Mouse (Mus musculus) retina, adult 2 months (tissue): Measurements from ENCODE around the gene Nt5e.

Source experiments
- DNase-seq: peaks from one replicate; pipeline ENCODE4 v3.0.0-alpha.2; 2012; ENCODE audit warnings: low read depth, low spot score

The Nt5e gene

DNA sequence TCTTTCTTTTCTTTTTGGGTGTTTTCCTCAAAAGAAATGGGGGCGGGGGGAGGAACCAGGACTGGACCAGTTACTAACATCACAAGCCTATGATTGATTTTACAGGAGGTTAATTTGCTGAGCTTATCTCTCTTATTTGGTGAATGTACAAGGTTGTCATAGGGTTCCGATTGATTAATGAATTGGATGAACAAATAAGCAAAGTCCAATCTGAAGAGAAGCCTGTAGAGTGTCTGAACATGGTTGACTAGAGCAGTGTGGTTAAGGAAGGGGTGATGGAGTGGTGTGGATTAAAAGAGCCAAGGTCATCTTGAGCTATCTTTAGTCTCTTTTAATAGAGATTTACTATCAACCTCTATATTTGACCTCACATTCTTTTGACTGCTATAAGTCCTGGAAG lies 17.4 kb downstream of the Nt5e start:
- no peak for DNase-seq

DNA sequence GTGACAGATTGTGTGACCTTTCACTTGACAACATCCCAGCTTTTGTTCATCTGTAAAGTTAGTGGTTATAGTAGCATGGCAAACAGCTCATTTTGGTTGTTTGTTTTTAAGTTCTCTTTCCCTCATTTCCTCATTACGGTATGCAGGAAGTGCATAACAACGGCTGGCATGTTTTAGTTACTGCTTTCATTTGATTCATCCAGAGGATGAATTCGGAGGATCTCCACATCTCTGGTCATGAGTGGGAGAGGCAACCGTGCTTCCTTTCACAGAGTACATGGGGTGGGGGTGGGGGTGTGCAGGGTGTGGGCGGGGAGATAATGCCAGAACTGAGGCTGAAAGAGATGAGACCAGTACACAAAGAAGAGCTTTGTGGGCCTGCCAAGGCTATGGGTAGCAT lies 19.9 kb downstream of the Nt5e start:
- DNase-seq: no peak

DNA sequence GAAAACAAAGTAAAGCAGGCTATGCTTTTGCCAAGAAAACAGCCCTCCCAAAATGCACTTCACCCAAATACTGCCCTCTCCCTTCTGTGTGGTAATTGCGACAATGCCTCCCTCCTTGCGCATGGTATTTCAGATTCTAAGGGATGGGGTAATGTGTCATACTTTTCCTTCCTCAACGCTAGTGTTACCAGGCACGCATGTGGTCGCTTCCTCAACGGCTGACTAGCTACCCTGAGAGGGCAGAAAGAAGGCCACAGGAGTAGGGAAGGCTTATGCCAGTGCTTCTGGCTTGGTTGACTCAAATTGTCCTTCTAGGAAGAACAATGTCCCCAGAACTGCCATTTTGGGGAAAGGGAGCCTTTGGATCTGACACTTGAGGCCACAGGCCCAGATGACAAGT lies 21.6 kb downstream of the Nt5e start:
- DNase-seq: no peak

DNA sequence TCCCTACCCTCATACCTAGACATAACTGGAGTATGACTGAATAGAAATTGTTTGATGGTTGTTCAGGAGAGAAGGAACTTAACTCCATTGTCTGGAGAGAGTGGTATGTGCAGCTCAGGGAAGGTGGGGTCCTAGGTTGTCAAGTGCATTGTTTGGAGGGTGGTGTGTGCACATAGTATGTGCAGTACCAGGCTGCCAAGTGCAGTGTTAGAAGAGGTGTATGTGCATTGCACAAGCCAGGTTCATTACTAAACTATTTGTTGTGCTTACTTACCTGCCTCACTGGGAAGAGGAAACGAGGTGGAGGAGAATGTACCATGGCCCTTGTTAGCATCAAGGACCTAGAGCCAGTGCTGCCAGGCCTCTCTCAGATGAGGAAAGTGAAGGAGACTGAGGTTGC lies 23.3 kb downstream of the Nt5e start:
- no peak for DNase-seq

DNA sequence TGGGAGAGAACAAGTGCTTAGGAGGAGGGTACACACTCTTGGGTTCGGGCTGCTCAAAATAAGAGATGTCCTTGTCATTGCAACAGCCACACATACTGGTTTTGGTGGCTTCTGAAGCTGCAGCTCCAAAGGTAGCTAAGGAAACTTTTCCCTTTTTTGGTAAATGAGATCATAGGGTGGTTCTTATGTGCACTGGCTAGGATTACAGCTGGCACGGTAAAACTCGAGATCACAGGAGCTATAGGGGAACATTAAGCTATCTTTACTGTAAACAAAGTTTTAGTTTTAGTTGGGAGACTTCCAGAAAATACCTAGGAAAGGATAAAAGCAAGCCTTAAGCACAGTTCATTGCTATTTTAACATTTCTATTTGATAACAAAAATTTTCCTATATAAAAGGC lies 24.2 kb downstream of the Nt5e start:
- no peak for DNase-seq

DNA sequence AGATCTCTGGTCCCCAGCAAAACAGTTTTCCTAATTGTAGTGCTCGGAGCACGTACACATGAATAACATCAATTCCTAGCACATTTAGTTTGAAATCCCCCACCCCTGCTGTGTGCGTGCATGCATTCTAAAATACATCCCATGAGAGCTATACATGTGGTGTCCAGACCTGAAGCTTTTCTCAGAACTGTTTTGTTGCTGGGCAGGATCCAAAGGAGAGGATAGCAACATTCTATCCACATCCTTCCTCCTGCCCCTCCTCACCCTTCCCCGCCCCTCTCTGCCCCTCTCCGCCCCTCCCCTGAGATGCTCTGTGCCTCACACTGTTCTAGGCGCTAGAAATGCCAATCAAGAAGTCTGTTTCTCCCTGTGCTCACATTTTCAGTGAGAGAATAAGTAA lies 25.7 kb downstream of the Nt5e start:
- DNase-seq: no peak

DNA sequence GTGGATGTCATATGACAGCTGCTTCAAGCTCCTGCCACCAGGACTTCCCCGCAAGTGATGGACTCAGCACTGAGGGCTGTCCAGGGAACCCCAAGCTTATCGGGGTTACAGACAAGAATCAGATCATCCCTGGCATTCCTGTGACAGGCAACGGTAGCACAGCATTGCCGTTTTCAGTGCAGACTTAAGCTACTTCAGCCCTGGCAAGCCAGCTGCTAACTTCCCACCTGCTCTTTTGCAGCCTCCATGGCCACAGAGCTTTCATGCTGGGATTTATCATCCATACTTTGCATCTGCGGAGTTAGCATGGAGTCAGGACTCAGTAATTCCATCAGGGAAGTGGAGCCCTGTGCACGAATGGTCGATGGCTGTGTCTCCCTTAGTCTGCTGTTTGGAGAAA lies 26.5 kb downstream of the Nt5e start:
- no peak for DNase-seq

DNA sequence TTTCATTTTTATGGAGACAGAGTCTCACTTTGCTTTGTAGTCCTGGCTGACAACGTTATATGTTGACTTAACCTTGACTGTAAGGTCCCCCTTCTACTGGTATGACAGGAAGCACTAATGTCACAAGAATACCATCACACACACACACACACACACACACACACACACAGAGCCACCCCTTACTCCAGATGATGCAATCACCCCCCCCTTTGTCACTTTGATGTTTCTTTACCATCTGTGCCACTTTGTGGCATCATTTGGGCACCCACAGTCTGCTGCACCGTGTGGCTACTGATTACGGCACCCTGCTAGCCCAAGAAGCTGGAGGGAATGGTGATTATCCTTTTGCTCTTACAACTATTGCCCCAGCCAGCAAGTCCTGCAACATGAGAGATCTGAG lies 30.2 kb downstream of the Nt5e start:
- DNase-seq: no peak

DNA sequence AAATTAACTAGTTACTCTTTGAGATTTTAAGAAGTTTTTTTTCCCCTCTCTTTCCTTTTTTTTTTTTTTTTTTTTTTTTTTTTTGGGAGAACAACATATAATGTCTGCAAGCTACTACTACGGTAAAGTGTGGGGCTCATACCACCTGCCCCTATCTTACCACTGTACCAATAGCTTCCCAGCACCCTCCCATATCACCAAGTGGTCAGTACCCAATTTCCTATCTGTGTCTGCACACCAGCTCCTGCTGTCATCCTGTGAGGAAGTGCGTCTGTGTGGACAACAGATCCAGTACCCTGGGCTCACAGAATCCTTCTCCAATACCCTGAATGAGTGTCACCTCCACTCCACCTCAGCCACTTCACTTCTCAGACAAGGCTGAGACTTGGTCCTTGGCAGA lies 32.1 kb downstream of the Nt5e start:
- no peak for DNase-seq

DNA sequence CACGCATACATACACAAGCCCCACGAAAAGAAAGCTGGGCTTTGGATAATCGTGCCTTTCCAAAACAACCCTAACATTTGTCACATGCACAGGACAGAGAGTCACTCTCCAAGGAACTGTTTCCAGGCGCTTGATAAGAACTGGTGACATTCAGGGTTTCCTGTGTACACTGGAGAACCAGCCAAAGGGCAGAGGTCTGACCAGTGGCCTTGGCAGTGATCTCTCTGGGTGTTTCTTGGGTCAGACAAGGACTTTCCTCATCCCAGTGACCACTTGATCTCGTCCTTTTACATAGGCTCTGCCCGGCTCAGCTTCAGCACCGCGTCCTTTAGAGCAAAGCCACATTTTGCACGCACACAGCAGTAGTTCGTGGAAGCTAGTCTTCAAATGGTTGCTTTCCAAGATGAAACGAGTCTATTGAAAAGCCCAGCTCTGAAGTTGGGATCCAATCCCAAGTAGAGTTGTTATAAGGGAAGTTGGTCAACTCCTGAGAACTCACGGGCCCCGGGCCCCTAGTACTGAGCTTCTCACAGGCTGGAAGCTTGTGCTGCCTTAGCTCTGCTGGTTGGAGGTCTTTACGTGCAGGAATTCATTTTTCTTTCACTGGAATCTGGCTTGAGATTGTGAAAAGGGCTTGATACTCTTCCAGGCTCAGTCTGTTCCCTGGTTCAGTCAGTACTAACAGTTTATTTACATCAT lies 34.4 kb downstream of the Nt5e start:
- no peak for DNase-seq

DNA sequence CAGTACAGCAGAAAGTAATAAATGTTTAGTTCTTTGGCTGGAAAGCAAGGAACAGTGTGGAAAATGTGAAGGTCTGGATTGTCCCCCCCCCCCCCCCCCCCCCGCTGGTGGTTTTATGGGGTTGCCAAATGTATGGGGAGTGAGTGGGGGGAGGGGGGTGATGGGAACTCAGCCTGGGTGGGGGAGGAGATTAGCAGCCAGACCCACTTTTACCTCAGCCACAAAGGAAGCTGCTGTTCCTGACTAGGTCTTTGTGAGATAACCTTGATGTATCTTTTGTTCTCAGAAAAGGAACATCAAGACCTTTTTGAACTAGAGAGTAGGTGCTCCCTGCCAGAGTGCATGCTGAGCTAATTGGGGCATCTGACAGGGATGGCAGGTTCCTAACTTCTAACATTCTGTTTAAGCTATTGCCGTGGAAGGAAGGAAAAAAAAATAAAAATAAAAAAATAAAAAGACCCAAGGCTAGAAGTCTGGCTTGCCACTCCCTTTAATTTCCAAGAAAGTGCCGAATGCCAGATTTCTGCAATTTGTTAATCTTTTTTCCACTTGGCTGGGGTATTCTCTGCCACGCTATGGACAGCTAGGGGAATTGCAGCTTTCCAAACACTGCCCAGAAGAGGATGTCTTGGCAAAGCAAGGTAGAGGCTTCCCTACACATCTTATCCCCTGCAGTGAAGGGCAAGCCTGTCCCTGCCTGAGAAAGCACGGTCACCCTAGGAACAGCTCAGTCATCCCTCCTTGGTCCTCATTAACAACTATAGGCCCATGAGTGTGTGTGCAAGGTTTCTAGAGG lies 35.3 kb downstream of the Nt5e start:
- no peak for DNase-seq

DNA sequence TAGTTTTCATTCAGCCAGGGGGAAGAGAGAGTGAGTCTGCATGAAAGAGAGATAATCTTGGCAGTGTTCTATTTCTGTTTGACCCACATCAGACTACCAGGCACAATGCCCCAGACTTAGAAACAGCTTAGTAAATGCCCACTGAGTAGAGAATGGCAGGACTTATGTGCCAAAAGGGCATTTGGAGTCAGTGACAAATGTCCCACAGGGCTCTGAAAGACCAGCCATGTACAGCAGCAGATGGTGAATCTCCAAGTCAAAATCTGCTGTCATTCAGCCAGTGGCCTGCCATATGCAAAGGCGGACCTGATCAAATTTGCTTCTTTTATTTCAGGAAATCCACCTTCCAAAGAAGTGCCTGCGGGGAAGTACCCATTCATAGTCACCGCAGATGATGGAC lies 36.1 kb downstream of the Nt5e start:
- DNase-seq: peak; percentile 29

DNA sequence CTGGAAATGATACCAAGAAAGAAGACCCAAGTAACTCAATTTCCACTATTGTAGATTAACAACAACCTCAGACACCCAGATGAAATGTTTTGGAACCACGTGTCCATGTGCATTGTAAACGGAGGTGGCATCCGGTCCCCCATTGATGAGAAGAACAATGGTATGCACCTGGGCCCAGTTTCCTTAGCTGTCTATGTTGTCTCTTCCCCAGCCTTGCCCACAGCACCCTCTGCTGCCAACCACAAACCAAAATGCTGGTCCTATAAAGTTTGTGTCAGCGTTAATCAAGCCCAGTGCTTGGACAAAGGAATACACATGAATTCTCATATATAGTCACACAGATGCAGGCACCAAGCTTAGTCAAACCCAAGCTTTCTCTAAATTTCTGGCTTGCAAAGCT lies 39.3 kb downstream of the Nt5e start:
- no peak for DNase-seq

DNA sequence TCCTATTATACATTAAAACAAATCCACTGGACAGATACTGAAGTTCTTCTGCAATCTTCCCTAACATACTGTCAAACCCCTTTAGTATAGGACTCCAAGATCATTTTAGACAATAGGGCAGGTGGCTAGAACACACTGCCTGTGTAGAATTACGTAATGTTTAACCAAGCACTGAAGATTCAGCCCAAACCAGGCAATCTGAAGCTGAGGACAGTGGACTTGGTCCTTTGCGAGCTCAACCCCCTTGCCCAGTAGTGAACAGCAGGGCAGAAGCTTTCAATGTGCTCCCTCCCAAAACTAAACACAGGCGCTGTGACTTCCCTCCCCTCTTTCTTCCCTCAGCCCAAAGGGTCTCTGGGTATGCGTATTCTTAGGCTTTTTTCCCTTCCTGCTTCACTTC lies 39.8 kb downstream of the Nt5e start:
- no peak for DNase-seq

DNA sequence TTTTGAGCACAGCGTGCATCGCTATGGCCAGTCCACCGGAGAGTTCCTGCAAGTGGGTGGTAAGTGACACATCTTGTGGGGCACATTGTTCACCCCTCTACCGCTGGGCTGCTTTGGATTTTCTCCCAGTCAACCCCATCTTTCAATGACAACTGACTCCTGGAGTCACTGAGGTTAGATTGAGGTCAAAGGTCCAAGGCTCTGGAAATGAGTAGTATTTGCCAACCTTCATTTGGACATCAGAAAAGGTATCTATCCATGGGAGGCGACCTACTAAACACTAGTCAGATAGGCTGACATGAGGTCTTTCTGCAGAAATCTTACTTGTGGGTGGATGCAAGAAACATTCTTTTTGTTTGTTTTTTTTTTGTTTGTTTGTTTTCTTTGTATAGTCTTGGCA lies 40.3 kb downstream of the Nt5e start:
- DNase-seq: no peak

DNA sequence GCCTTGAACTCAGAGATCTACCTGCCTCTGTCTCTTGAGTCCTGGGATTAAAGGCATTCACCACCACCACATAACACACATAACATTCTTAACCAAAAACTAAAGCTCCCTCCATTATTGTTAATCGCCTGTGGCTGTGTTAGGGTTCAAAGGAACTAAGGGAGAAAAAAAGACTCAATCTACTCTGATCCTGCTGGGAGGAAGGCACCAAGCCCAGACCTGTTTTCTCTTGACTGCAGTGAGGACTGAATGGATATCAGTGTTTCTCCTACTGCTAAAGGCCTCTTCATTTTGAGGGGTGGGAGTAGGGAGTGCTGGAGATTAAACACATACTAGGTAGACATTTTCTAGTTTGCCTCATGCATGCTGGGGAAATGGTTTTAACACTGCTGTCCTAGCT lies 40.8 kb downstream of the Nt5e start:
- no peak for DNase-seq

DNA sequence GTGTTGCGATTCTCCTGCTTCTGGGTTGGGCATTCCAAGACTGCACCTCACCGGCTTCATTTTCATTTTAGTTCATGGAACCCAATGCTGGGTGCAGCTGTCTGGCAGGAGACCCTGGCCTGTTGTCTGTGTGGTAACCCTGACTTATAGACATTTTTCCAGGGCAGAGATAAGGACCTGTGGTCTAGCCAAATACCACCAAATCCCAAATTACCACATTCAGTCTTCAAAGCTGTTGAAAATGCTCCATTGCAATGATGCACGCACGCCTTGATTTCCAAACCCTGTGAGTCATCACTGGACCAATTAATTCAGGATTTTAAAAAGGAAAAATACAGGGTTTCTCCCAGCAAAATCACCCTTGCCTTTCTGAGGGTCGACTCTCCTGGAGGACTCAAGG lies 41.5 kb downstream of the Nt5e start:
- no peak for DNase-seq

DNA sequence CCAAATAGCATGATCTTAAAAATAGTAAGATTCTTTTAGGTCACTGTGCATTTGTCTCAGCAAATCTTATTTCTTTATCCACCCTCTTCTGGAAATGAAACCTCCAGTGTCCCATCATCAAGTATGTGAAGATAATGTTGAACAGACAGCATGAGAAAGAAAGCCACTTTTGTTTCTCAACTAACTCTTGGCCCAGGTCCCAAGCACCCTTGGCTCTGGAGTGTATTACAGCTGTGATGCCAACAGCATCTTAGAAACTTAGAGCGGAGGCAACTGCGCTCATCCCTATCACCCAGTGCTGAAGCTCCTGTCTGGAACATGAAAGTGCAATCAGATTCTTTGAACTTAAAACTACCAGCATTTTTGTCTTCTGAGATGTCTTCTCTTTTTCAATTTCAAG lies 42.7 kb downstream of the Nt5e start:
- DNase-seq: no peak

DNA sequence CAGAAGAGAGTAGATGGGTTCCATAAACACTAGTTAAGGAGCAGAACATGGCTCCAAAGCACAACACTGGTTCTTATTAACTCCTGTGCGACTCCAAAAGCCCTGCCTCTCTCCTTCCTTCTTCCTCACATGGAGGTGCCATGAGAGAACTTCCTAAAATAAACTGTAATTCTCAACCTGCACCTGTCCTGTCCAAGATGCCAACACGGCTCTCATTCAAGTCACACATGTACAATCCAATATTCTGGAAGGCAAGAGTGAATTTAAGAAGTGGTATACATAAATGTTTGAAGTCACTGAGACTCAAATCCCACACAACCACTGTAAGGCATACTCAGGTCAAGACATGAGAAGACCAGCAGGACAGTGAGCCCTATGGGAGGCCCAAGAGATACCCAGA lies 44.2 kb downstream of the Nt5e start:
- no peak for DNase-seq

DNA sequence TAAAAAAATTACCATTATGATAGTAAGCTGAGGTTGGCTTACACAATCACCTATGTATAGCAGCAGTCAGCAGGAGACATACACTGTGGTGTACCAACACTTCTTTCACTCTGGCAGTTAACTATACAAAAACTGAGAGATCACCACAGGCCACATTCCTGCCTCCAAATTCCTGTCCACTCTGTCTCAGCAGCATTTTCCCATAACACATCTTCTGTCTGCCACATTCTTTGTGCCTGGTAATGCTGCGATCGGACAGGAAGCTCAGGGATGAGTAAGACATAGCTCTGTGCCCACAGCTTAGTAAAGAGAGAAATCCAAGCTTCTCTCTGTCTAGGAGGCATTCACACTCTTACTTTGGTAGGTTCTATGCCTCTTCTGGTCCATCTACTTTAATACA lies 46.0 kb downstream of the Nt5e start:
- DNase-seq: no peak

DNA sequence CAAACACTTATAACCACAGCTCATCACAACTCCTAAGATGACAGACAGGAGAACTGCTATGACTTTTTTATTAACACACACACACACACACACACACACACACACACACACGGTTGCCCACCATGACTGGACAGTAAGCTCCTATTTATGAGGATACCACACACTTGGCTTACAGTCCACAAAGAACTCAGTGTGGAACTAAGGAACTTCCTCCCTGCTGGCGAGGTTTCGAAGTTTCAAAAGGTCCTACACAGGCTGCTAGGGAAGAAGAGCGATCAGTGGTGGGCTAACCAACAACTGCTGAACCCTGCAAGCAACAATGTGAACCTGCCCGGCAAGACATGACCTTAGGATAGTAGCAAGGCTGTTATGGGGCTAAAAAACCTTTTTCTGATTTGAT lies 50.5 kb downstream of the Nt5e start:
- no peak for DNase-seq

DNA sequence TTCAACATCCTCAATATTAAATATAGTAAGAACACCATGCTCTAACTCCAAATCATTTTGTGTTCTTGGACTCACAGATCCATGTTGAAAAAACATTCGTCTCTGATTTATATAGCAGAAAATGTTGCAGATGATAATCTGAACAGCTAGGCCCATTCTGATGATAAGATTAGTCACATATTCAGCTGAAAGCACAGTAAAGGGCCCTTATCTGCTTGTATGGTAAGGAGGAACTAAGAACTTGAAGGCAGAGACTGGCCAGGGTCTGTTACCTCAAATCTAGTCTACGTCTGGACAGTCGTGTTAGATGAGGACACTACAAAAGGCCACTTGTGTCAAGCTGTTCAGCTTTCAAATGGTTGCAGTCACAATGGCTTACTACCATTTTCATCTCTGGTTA lies 52.1 kb downstream of the Nt5e start:
- DNase-seq: no peak

DNA sequence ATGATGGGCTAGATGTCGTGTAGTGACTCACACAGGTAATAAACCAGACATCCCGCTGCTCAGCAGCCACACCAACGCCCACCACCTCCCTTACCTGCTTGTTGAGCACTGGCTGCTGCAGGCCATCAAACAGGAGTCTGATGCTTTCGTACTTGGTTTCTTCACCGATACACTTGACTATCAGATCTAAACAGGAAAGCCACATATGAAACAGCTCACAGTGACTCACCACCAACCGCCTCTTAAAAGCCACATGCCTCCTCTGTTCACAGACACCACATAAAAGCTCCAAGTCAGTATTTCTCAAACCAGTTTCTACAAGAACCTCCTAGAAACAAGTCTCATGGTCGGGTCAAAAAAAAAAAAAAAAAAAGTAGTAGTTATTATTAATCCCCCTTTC lies 53.1 kb downstream of the Nt5e start:
- no peak for DNase-seq

DNA sequence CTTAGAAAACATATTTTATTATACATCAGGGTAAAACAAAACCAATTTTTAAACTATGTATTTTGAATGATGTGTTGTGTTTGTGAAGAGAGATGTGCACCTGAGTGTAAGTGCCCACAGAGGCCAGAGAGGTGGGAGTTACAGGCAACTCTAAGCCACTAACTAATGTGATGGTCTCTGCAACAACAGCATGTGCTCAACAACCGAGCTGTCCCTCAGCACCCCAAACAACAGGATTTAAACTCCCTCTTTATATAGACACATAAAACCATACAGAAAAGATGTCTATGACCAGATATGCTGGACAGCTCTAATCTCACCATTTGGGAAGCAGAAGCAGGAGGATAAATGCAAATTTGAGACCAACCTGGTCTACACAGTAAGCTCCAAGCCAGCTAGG lies 53.5 kb downstream of the Nt5e start:
- no peak for DNase-seq
